Mouse (Mus musculus) midbrain, embryonic 14.5 days (tissue): ENCODE data around the gene Tiam2. TPM values are rescaled to one million over a fixed set of nuclear protein-coding genes. Genes with fewer than 3 reads are reported as not detected.
A peak's percentile ranks its signal among the peaks of the same experiment; 100 is the strongest.

Experiments
- ATAC-seq: fragments of 200-750 bp; cut with Nextera tagmentation; 2 replicates; pipeline ENCODE4 v1.8.0; 2017; ENCODE audit warnings: moderate number of reproducible peaks, moderate library complexity; ENCODE audit not compliant: low FRiP score, low TSS enrichment
- DNase-seq: peaks from one replicate; pipeline ENCODE4 v3.0.0-alpha.2; 2015
- H3K27ac ChIP-seq: fragments of 300-500 bp; sonication (generic); replicated peaks from 2 replicates; pipeline ENCODE4 v1.5.1; 2014; ENCODE audit warnings: mild to moderate bottlenecking, low read depth, low read length, moderate library complexity
- H3K27me3 ChIP-seq: fragments of 300-500 bp; sonication (generic); 2 replicates; pipeline ENCODE4 v1.6.1; 2014; ENCODE audit warnings: low read length, control low read depth, mixed read lengths; ENCODE audit not compliant: control insufficient read depth, insufficient read depth
- H3K36me3 ChIP-seq: fragments of 300-500 bp; sonication (generic); 2 replicates; pipeline ENCODE4 v1.6.1; 2014; ENCODE audit warnings: low read length, control low read depth; ENCODE audit not compliant: control insufficient read depth, insufficient read depth
- H3K4me1 ChIP-seq: fragments of 300-500 bp; sonication (generic); 2 replicates; pipeline ENCODE4 v1.6.1; 2014; ENCODE audit warnings: mild to moderate bottlenecking, antibody characterized with exemption, low read length, control low read depth; ENCODE audit not compliant: control insufficient read depth, insufficient read depth
- H3K4me2 ChIP-seq: fragments of 300-500 bp; sonication (generic); 2 replicates; pipeline ENCODE4 v1.6.1; 2014; ENCODE audit warnings: mild to moderate bottlenecking, low read length, moderate library complexity
- H3K4me3 ChIP-seq: fragments of 300-500 bp; sonication (generic); replicated peaks from 2 replicates; pipeline ENCODE4 v1.5.1; 2014; ENCODE audit warnings: low read depth, low read length
- H3K9ac ChIP-seq: fragments of 300-500 bp; sonication (generic); replicated peaks from 2 replicates; pipeline ENCODE4 v1.6.1; 2014; ENCODE audit warnings: mild to moderate bottlenecking, low read length, moderate library complexity
- H3K9me3 ChIP-seq: fragments of 300-500 bp; sonication (generic); 2 replicates; pipeline ENCODE4 v1.6.1; 2016; ENCODE audit warnings: low read length, control low read depth, mixed read lengths; ENCODE audit not compliant: control insufficient read depth
- WGBS: fragments of 180-500 bp; shearing (Covaris S2); extraction: QIAGEN DNeasy Blood & Tissue Kit; methylation state at CpG from one replicate; pipeline ENCODE4 v1.1.7; 2014; 5-methylcytosine and 5-hydroxymethylcytosine counted together
- polyA plus RNA-seq: library from polyadenylated mRNA; unstranded; fragments of >200 nt; fragmentation: Nextera tagmentation; extraction: Ambion mirVana; gene quantifications from 2 replicates; pipeline ENCODE4 v1.2.1, GENCODE M21; 2014

Tiam2 gene
- polyA plus RNA-seq, 1 experiment from 2014 or later = 3.1 TPM

DNA sequence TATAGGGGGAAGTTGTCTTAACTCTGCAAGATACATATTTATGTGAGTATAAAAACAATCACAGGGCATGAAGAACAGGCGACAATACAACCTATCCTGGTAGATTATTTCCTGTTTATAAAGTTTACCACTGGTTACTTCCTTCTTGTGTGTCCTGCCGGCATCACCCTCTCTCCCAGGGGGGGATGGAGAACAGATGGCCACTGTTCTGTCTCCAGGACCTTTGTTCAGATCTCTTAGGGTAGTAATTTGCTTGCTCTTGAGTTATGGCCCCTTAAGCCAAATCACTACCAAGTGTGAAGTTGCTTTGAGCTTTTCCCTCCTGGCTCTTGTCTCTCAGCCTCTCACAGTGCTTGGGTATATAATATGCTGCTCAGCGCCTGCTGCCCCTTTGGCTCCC, 90.0 kb downstream of the Tiam2 start:
- H3K9me3 ChIP-seq = no peaks in the 10 kb centered on the region
- H3K4me3 ChIP-seq = no peak overlapping the region
- H3K9ac ChIP-seq = no peak overlapping the region
- no peak overlapping the region for H3K27ac ChIP-seq
- H3K36me3 ChIP-seq = no peaks in the 10 kb centered on the region
- H3K4me1 ChIP-seq = 0 out of 2 replicates have a peak, but pooled peaks cover 2% of the 10 kb centered on the region
- no peak for DNase-seq
- H3K4me2 ChIP-seq = no peak overlapping the region
- no peak for ATAC-seq
- peaks cover 14% of the 10 kb centered on the region; the same call in 1 of the 2 replicates for H3K27me3 ChIP-seq
- WGBS = 81% methylated on average over 3 of the region's 3 CpGs

DNA sequence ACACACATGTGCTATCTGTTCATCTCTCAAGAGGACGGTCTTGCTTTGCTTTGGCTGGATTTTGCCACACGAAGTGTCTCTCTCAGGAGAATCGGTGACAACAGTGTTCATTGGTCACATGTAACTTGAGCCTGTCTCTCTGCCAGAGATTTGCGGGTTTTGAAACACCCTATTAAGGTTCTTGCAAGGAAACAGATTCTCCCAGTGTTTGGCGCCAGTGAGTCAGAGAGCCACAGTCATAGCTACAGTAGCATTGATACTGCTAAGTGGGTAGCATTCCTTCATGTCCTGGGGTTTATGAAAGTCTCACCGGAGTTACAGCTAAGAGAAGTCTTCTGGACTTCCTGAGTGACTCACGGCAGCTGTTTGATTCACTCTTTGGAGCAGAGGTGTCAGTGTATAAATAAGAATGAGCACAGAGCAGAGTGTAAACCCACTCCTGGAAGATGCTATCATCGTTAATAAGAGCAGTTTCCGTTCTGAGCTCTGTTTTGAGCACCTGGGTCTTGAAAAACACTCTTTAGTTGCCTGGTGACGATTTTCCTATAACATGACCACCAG, 93.1 kb downstream of the Tiam2 start:
- H3K27me3 ChIP-seq = peaks cover 5% of the 10 kb centered on the region; the same call in 1 of the 2 replicates
- no peaks in the 10 kb centered on the region for H3K9me3 ChIP-seq
- no peaks in the 10 kb centered on the region for H3K36me3 ChIP-seq
- no peak overlapping the region for H3K4me2 ChIP-seq
- H3K4me1 ChIP-seq = 0 out of 2 replicates have a peak, but pooled peaks cover 2% of the 10 kb centered on the region
- no peak overlapping the region for H3K27ac ChIP-seq
- WGBS = 78% methylated on average over 10 of the region's 10 CpGs
- DNase-seq = no peak
- ATAC-seq = no peak
- no peak overlapping the region for H3K9ac ChIP-seq
- no peak overlapping the region for H3K4me3 ChIP-seq

DNA sequence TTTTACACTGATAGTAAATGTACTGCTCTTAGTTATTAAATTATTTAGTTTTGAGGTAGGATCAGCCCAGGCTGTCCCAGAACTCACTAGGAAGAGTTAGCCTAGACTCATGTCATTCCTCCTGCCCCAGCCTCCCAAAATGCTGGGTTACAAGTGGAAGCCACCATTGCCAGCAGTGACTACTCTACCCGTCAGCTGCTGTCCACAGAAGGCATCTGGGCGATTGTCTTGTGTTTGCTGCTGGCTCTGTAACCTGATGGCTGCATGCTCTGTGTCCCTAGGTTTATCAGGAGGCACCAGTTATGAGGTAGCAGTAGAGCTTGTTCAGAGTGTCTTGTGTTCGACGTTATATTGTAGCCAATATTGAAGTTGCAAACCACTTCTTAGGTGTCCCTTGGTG, 93.8 kb downstream of the Tiam2 start:
- DNase-seq (no peak), ATAC-seq (no peak)
- Histone ChIP-seq H3K36me3 (no peaks in the 10 kb centered on the region), H3K27ac (no peak overlapping the region), H3K27me3 (no peaks in the 10 kb centered on the region), H3K4me2 (no peak overlapping the region), H3K4me3 (no peak overlapping the region), H3K9ac (no peak overlapping the region), H3K4me1 (0 out of 2 replicates have a peak, but pooled peaks cover 2% of the 10 kb centered on the region), H3K9me3 (no peaks in the 10 kb centered on the region)
- WGBS = 92% methylated on average over 4 of the region's 4 CpGs

DNA sequence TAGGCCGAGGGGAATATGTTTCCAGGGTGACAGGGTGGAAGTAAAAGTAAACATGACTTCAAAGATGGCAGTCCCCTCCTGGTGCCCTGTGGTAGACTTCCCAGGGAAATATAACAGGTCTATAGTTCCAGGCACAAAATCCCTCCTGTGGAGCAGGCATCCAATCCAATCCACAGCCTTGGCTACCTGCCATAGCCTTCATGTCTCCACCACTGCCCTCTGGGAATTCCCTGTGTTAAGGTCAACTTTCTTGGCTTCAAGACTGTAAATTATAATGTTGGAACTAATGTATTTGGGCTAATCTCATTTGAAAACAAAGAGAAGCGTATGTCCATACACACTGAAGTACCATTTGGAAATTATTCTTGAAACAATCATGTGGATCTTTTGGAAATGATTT, 97.0 kb downstream of the Tiam2 start:
- peak; percentile 27 for DNase-seq
- H3K4me3 ChIP-seq = no peak overlapping the region
- no peak for ATAC-seq
- H3K9me3 ChIP-seq = no peaks in the 10 kb centered on the region
- no peak overlapping the region for H3K4me2 ChIP-seq
- H3K27me3 ChIP-seq = no peaks in the 10 kb centered on the region
- H3K9ac ChIP-seq = no peak overlapping the region
- 82% methylated on average over 2 of the region's 2 CpGs for WGBS
- no peak overlapping the region for H3K27ac ChIP-seq
- no peaks in the 10 kb centered on the region for H3K4me1 ChIP-seq
- H3K36me3 ChIP-seq = no peaks in the 10 kb centered on the region

DNA sequence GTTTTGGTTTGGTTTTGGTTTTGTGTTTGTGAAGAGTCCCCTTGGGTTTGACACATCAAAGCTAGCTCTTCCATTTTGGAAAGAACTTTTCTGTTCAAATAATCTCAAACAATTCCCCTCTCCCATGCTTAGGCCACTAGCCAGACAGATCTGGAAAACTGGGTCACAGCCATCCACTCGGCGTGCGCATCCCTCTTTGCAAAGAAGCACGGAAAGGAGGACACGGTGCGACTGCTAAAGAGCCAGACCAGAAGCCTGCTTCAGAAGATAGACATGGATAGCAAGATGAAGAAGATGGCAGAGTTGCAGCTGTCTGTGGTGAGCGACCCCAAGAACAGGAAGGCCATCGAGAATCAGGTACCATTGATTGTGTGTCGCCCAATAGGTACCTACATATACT, 102.3 kb downstream of the Tiam2 start:
- no peaks in the 10 kb centered on the region for H3K9me3 ChIP-seq
- H3K4me1 ChIP-seq = no peaks in the 10 kb centered on the region
- 96% methylated on average over 9 of the region's 9 CpGs for WGBS
- no peak for DNase-seq
- no peak for ATAC-seq
- no peak overlapping the region for H3K4me3 ChIP-seq
- no peak overlapping the region for H3K4me2 ChIP-seq
- no peak overlapping the region for H3K9ac ChIP-seq
- no peak overlapping the region for H3K27ac ChIP-seq
- H3K36me3 ChIP-seq = no peaks in the 10 kb centered on the region
- no peaks in the 10 kb centered on the region for H3K27me3 ChIP-seq

DNA sequence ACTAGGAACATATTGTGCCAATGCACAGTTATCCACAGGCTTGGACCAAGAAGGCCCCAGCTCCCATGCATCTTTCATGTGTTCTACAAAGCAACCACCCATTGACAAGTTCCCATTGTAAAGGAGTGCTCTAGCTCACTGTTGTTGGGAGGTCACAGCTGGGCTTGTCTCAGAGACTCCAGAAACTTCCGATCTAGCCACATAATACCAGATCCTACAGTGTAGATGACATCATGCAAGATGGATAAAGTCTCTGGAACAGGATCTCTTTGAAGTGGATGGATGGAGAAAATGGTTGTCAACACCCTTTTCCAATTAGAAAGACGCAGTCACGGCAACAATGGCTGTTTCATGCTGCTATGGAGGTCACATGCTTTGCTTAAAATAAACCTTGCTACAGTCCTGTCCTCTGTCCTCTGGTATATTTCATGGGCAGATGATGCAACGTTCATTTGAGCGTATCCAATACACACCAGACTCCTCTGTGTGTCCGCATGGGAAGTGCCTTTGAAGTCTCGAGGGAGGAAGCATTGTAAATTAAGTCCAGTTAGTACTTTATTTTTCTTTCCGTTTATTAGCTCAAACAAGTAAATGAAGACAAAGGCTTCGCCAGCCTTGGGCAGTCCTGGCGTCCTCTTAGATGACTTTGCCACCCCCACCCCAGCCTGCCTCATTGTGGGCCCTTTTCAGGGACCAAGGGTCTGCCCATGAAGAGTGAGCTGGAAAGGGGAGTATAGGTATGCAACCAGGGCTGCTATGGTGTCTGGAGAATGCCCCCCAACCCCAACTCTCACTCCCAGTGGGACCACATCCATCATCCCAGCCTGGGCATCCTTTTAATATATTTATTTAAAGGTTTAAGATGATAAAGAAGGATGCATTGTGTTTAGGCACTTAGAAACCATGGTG, 106.5 kb downstream of the Tiam2 start:
- Histone ChIP-seq H3K4me1 (no peaks in the 10 kb centered on the region), H3K36me3 (no peaks in the 10 kb centered on the region), H3K4me3 (no peak overlapping the region), H3K27me3 (no peaks in the 10 kb centered on the region), H3K27ac (no peak overlapping the region), H3K9me3 (no peaks in the 10 kb centered on the region), H3K9ac (no peak overlapping the region), H3K4me2 (no peak overlapping the region)
- no peak for DNase-seq
- 77% methylated on average over 10 of the region's 10 CpGs for WGBS
- ATAC-seq = no peak

DNA sequence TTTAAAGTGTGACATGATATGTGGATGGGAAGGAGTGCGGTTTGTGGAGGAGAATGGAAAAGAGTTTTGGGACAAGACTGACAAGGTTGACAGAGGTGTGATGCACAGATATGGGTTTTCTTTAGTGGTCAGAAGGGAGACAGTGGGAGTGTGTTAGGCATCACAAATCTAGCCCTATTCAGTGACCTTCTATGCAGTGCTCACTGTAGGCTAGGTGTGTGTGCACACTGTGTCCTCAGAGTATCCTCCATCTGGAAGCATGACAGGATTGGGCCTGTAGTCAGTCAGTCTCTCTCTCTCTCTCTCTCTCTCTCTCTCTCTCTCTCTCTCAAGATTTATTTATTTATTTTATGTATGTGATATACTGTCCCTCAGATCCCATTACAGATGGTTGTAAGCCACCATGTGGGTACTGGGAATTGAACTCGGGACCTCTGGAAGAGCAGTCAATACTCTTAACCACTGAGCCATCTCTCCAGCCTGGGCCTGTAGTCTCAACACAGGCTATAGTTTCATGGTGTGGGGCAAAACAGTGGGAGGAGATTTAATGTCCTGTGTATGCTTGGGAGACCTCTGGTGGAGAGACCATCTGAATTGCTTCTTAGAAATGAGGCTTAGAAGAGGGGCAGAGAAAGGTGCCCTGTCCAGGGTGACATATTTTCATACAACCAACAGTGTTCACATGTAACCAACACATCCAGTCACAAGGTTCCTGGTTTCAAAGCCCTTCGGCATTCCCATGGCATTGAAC, 107.3 kb downstream of the Tiam2 start:
- Histone ChIP-seq H3K4me1 (no peaks in the 10 kb centered on the region), H3K4me3 (no peak overlapping the region), H3K9me3 (no peaks in the 10 kb centered on the region), H3K27me3 (no peaks in the 10 kb centered on the region), H3K4me2 (no peak overlapping the region), H3K27ac (no peak overlapping the region), H3K9ac (no peak overlapping the region), H3K36me3 (no peaks in the 10 kb centered on the region)
- no peak for ATAC-seq
- WGBS = 97% methylated on average over 3 of the region's 3 CpGs
- DNase-seq = no peak

DNA sequence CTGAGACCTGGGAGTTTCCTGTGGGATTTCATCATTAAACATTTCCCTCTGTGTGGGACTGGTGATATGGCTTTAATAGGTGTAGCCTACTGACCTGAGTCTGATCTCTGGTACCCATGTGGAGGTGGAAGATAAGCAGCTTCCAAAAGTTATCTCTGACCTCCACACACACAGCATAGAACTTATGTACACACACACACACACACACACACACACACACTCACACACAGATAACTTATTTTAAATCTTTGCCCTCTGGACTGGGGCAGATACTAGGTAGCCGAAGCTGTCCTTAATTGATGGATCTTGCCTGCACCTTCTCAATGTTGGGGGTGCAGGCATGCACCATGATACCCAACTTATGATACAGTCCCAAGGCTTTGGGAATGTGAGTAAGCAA, 108.9 kb downstream of the Tiam2 start:
- Histone ChIP-seq H3K27ac (no peak overlapping the region), H3K4me3 (no peak overlapping the region), H3K4me2 (no peak overlapping the region), H3K4me1 (no peaks in the 10 kb centered on the region), H3K9ac (no peak overlapping the region), H3K36me3 (no peaks in the 10 kb centered on the region), H3K9me3 (no peaks in the 10 kb centered on the region), H3K27me3 (no peaks in the 10 kb centered on the region)
- DNase-seq (no peak), ATAC-seq (no peak)
- WGBS = 84% methylated on average over 1 of the region's 1 CpGs
